Mouse (Mus musculus) CH12F3 (cell line): Measurements from ENCODE around the gene Pik3cb.

Experiments used
- in situ Hi-C: fragments of 300-500 bp; cut with MboI; formaldehyde crosslinking; loops from 2 replicates; pipeline ENCODE4 v1.14.3; 2020; ENCODE audit warnings: low sequenced_read_pairs

Pik3cb gene

GRCm38 (mm10) chr9:99152699-99153490 is 12.5 kb upstream of the Pik3cb start:
- in situ Hi-C loops = no loop called here

GRCm38 (mm10) chr9:99146855-99147735 is 6.7 kb upstream of the Pik3cb start:
- in situ Hi-C loops = no loop called here

GRCm38 (mm10) chr9:99145756-99146155 is 5.3 kb upstream of the Pik3cb start:
- in situ Hi-C loops = no loop called here

GRCm38 (mm10) chr9:99144416-99144989 is 4.1 kb upstream of the Pik3cb start:
- in situ Hi-C loops = no loop called here

- in situ Hi-C loops = no loop called here
Measured at GRCm38 (mm10) chr9:99141618-99142017, 1.2 kb upstream of the Pik3cb start.

- in situ Hi-C loops = no loop called here
Measured at GRCm38 (mm10) chr9:99141171-99141570, 750 bp upstream of the Pik3cb start.

GRCm38 (mm10) chr9:99139194-99140023 is 1.0 kb downstream of the Pik3cb start:
- in situ Hi-C loops = no loop called here

GRCm38 (mm10) chr9:99137301-99137700 is 3.1 kb downstream of the Pik3cb start:
- in situ Hi-C loops = no loop called here

GRCm38 (mm10) chr9:99131951-99132470 is 8.4 kb downstream of the Pik3cb start:
- in situ Hi-C loops = no loop called here

- in situ Hi-C loops = no loop called here
Measured at GRCm38 (mm10) chr9:99131119-99131518, 9.3 kb downstream of the Pik3cb start.

GRCm38 (mm10) chr9:99127578-99127977 is 12.8 kb downstream of the Pik3cb start:
- in situ Hi-C loops = no loop called here

- in situ Hi-C loops = no loop called here
Measured at GRCm38 (mm10) chr9:99122749-99123148, 17.7 kb downstream of the Pik3cb start.

GRCm38 (mm10) chr9:99112409-99112808 is 28.0 kb downstream of the Pik3cb start:
- in situ Hi-C loops = no loop called here

- in situ Hi-C loops = no loop called here
Measured at GRCm38 (mm10) chr9:99111085-99111484, 29.3 kb downstream of the Pik3cb start.

- in situ Hi-C loops = no loop called here
Measured at GRCm38 (mm10) chr9:99110213-99110612, 30.2 kb downstream of the Pik3cb start.

- in situ Hi-C loops = no loop called here
Measured at GRCm38 (mm10) chr9:99109585-99109984, 30.8 kb downstream of the Pik3cb start.

- in situ Hi-C loops = no loop called here
Measured at GRCm38 (mm10) chr9:99104449-99104848, 36.0 kb downstream of the Pik3cb start.

- in situ Hi-C loops = no loop called here
Measured at GRCm38 (mm10) chr9:99103865-99104264, 36.6 kb downstream of the Pik3cb start.

GRCm38 (mm10) chr9:99098482-99099129 is 41.8 kb downstream of the Pik3cb start:
- in situ Hi-C loops = no loop called here

GRCm38 (mm10) chr9:99097668-99098067 is 42.8 kb downstream of the Pik3cb start:
- in situ Hi-C loops = no loop called here
